Mouse (Mus musculus) hindbrain, embryonic 14.5 days (tissue): Measurements from ENCODE around the gene Atp11c. TPM values are rescaled to one million over a fixed set of nuclear protein-coding genes. Genes with fewer than 3 reads are reported as not detected.

Experiments
- microRNA counts: library from miRNA; unstranded; fragments of <30 nt; microRNA quantifications from one replicate; lab custom pipeline; 2016
- microRNA-seq: library from miRNA; unstranded; fragments of <30 nt; microRNA quantifications from one replicate; pipeline ENCODE4, GENCODE M21; 2016
- polyA plus RNA-seq: library from polyadenylated mRNA; unstranded; fragments of >200 nt; fragmentation: Nextera tagmentation; extraction: Ambion mirVana; gene quantifications from 2 replicates; pipeline ENCODE4 v1.2.1, GENCODE M21; 2014

The Atp11c gene
- polyA plus RNA-seq, 1 experiment from 2014 or later: 19.5 TPM

MicroRNAs within 50 kb of the gene (microRNA counts, 519-probe panel; counts per million panel counts)
- microRNA mmu-miR-505 (lab: Ali Mortazavi, UCI): not detected

Small RNA genes within 50 kb of the gene (microRNA-seq; reads per million reads assigned to microRNA genes)
- gene Mir505: 143 reads per million, percentile 54 among the genes with 10 or more reads in this experiment

Other genes with a start within 250 kb of the Atp11c start
- gene Gm7073, start 53.4 kb downstream of the Atp11c start, polyA plus RNA-seq: not detected in 2 replicates